Comparison of ENCODE assay signal across 9 mouse cellular contexts in genomic region chr6:48642764-48643292, GRCm38 (mm10). TPM values are rescaled to one million over a fixed set of nuclear protein-coding genes. Genes with fewer than 3 reads are reported as not detected.
DNase-seq lines count a peak whose midpoint lies in the region; ATAC-seq and TF ChIP-seq lines count a peak whose summit lies in the region.
"Had no signal": no experiment of that assay in that cellular context is flagged by ENCODE, and none has a peak within 500 bp of the region (broad histone marks: within the 10 kb centered on the region; RNA-seq: fewer than 3 reads in every experiment).

No protein-coding gene starts in this region.

- TF ChIP-seq CTCF in cerebellum, adult 2 months (IDR thresholded peaks at IDR 0.05; ENCODE audit: borderline replicate concordance, insufficient read depth, low read depth, low read length) = peak; percentile 45; the same call in 1 of the 2 replicates
- TF ChIP-seq CTCF in liver, postnatal 0 days (IDR thresholded peaks at IDR 0.05; ENCODE audit: low read depth) = peak; percentile 67

- TF ChIP-seq POLR2A in cerebellum, adult 2 months (IDR thresholded peaks at IDR 0.05; ENCODE audit: borderline replicate concordance, insufficient read depth, low read length) = no peak

- H3K36me3 ChIP-seq in liver, postnatal 0 days (replicated peaks; ENCODE audit: insufficient read depth, low read length) = no peaks in the 10 kb centered on the region

- no peak overlapping the region for H3K9ac ChIP-seq in liver, postnatal 0 days (replicated peaks)

- peak; percentile 25; the same call in 1 of the 2 replicates for ATAC-seq in liver, postnatal 0 days

- no peaks in the 10 kb centered on the region for H3K9me3 ChIP-seq in liver, postnatal 0 days (ENCODE audit: low read length)

- no peaks in the 10 kb centered on the region for H3K4me1 ChIP-seq in cerebellum, adult 2 months (ENCODE audit: control insufficient read depth, insufficient read depth, low read length)
- H3K4me1 ChIP-seq in liver, postnatal 0 days (ENCODE audit: insufficient read depth) = peaks cover 4% of the 10 kb centered on the region

- no peak for TF ChIP-seq EP300 in liver, postnatal 0 days (IDR thresholded peaks at IDR 0.05; ENCODE audit: low read depth)

- DNase-seq in cerebellum, adult 2 months = peak in 1 of 2 experiments; percentile 65
- DNase-seq in cerebellum, adult 11 months = no peak
- DNase-seq in liver, postnatal 0 days = peak; percentile 24
- DNase-seq in liver = no peak
- peak; percentile 71 for DNase-seq in cerebellum, adult 9-10 months
- peak; percentile 61 for DNase-seq in kidney, postnatal 14 days
- DNase-seq in retina, embryonic 14.5 days (ENCODE audit: low spot score) = peak; percentile 91
- DNase-seq in gastrocnemius, postnatal 36 days = no peak

- no peaks in the 10 kb centered on the region for H3K27me3 ChIP-seq in cerebellum, adult 2 months (ENCODE audit: control insufficient read depth, insufficient read depth, low read length)
- H3K27me3 ChIP-seq in liver, postnatal 0 days (ENCODE audit: insufficient read depth, low read length) = no peaks in the 10 kb centered on the region

- no peak overlapping the region for H3K4me3 ChIP-seq in cerebellum, adult 2 months (replicated peaks; ENCODE audit: insufficient read depth, low read depth, low read length)
- no peak overlapping the region for H3K4me3 ChIP-seq in liver, postnatal 0 days (ENCODE audit: low read depth, low read length)
- H3K4me3 ChIP-seq: myocyte had no signal

- no peak overlapping the region for H3K27ac ChIP-seq in cerebellum, adult 2 months (ENCODE audit: insufficient read depth, low read length)
- no peak overlapping the region for H3K27ac ChIP-seq in liver, postnatal 0 days (ENCODE audit: low read depth)

- H3K4me2 ChIP-seq in liver, postnatal 0 days (ENCODE audit: low read depth, low read length) = no peak overlapping the region

- intact Hi-C loops in gastrocnemius, postnatal 36 days (cut with DNase I) = loop anchor here (1.0 to 2.0 kb wide), 2 partner anchors 60 to 105 kb away; no protein-coding TSS in a partner anchor

- 23% methylated on average over 4 of the region's 4 CpGs for WGBS in cerebellum, adult 2 months
- 14% methylated on average over 4 of the region's 4 CpGs for WGBS in liver, postnatal 0 days (ENCODE audit: insufficient replicate concordance)

RNA-seq across cellular contexts. Expression of gene Gimap8, which starts 4.2 kb away (rescaled TPM):
- 1.3 TPM in 2 replicates for polyA plus RNA-seq in cerebellum, adult 2 months (2012; rRNA removed)
- polyA plus RNA-seq in liver, postnatal 0 days (2015; fragmentation: Nextera tagmentation; extraction: Ambion mirVana) = 1.1 TPM in 2 replicates
- 1 to 10 TPM; 1.9 to 2.8 TPM for total RNA-seq in gastrocnemius, postnatal 36 days (2021)

RNA-seq across cellular contexts. Expression of gene AI854703, which starts 16.3 kb away (rescaled TPM):
- 34.3 and 35.2 TPM in 2 replicates for polyA plus RNA-seq in cerebellum, adult 2 months (2012; rRNA removed)
- polyA plus RNA-seq in liver, postnatal 0 days (2015; fragmentation: Nextera tagmentation; extraction: Ambion mirVana) = 0.16 and 0.20 TPM in 2 replicates
- under 1 TPM; 0.25 to 0.48 TPM for total RNA-seq in gastrocnemius, postnatal 36 days (2021)

RNA-seq across cellular contexts. Expression of gene Gimap9, which starts 33.1 kb away (rescaled TPM):
- 0.86 and 0.98 TPM in 2 replicates for polyA plus RNA-seq in cerebellum, adult 2 months (2012; rRNA removed)
- polyA plus RNA-seq in liver, postnatal 0 days (2015; fragmentation: Nextera tagmentation; extraction: Ambion mirVana) = 10.2 and 10.9 TPM in 2 replicates
- 1 to 10 TPM in 1 of 2 experiments, under 1 TPM in 1; 0.94 to 2.1 TPM for total RNA-seq in gastrocnemius, postnatal 36 days (2021)

RNA-seq across cellular contexts. Expression of gene Zfp775, which starts 41.0 kb away (rescaled TPM):
- polyA plus RNA-seq in cerebellum, adult 2 months (2012; rRNA removed) = 7.4 and 7.6 TPM in 2 replicates
- polyA plus RNA-seq in liver, postnatal 0 days (2015; fragmentation: Nextera tagmentation; extraction: Ambion mirVana) = 0.93 and 1.8 TPM in 2 replicates
- 1 to 10 TPM; 5.9 to 6.4 TPM for total RNA-seq in gastrocnemius, postnatal 36 days (2021)

RNA-seq across cellular contexts. Expression of gene Gimap4, which starts 41.5 kb away (rescaled TPM):
- 0.54 and 0.74 TPM in 2 replicates for polyA plus RNA-seq in cerebellum, adult 2 months (2012; rRNA removed)
- polyA plus RNA-seq in liver, postnatal 0 days (2015; fragmentation: Nextera tagmentation; extraction: Ambion mirVana) = 13.5 and 14.5 TPM in 2 replicates
- total RNA-seq in gastrocnemius, postnatal 36 days (2021) = 1 to 10 TPM; 4.1 to 6.5 TPM
- polyA plus RNA-seq: myocyte had no signal

Comparison
In these comparisons a context has a peak if more than half of its experiments do, and no peak if none do; other contexts are left out.
1. DNase-seq: peak in liver, postnatal 0 days (single experiment), cerebellum, adult 9-10 months (single experiment), kidney, postnatal 14 days (single experiment) and retina, embryonic 14.5 days (single experiment); none in cerebellum, adult 11 months (single experiment), liver (single experiment) and gastrocnemius, postnatal 36 days (0 of 2).
2. RNA of gene AI854703, which starts 16.3 kb away (polyA plus RNA-seq): 34.3 to 35.2 TPM in cerebellum, adult 2 months; 0.16 to 0.20 TPM in liver, postnatal 0 days; every median in the first group is over 10 times any median in the second.